In the genomic region with DNA sequence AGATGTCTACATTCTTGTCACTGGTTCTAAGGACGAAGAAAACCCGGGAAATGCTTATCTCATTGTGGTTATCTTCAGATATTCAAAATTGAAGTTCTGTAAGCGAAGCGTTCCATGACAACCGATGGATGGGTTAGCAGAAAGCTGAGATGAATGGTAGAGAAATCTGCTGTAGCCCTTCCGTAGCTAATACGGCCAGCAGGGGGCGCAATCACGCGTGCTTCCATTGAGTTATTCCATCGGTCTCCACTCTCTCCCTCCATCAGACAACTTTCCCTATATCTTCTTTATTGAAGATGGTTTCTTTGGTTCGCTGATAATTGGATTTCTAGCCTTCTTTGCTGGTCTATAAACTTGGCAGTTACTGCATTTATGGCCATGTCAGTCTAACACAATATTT, we compare ENCODE assay signal across 8 mouse cellular contexts.
DNase-seq lines count a peak whose midpoint lies in the region; ATAC-seq lines count a peak whose summit lies in the region.

No protein-coding gene starts in this region.

- intact Hi-C loops in gastrocnemius, postnatal 14 days (cut with DNase I; ENCODE audit: low total_unique reads): loop anchor here (10.0 kb wide), 1 partner anchor 721 kb away; no protein-coding TSS in a partner anchor
- intact Hi-C loops in left cerebral cortex, postnatal 4 days (cut with DNase I): loop anchor here (10.0 kb wide), 1 partner anchor 551 kb away; a partner anchor contains a TSS

- no peaks in the 10 kb centered on the region for H3K27me3 ChIP-seq in intestine, embryonic 14.5 days (replicated peaks; ENCODE audit: control insufficient read depth, insufficient read depth, low read length)
- no peaks in the 10 kb centered on the region for H3K27me3 ChIP-seq in intestine, embryonic 15.5 days (replicated peaks)

- H3K4me1 ChIP-seq in intestine, embryonic 14.5 days (replicated peaks; ENCODE audit: control insufficient read depth, insufficient read depth, low read length): peaks cover 10% of the 10 kb centered on the region
- 0 out of 2 replicates have a peak, but pooled peaks cover 5% of the 10 kb centered on the region for H3K4me1 ChIP-seq in intestine, embryonic 15.5 days (replicated peaks)

- no peak overlapping the region for H3K4me2 ChIP-seq in intestine, embryonic 14.5 days (ENCODE audit: low read length)
- no peak overlapping the region for H3K4me2 ChIP-seq in intestine, embryonic 15.5 days (replicated peaks)

- H3K9me3 ChIP-seq in intestine, embryonic 14.5 days (ENCODE audit: control insufficient read depth, low read length): no peaks in the 10 kb centered on the region
- H3K9me3 ChIP-seq in intestine, embryonic 15.5 days: no peaks in the 10 kb centered on the region

- no peak overlapping the region for H3K27ac ChIP-seq in intestine, embryonic 14.5 days (ENCODE audit: low read depth)
- no peak overlapping the region for H3K27ac ChIP-seq in intestine, embryonic 15.5 days

- H3K4me3 ChIP-seq in intestine, embryonic 14.5 days (ENCODE audit: low read depth, low read length): no peak overlapping the region
- H3K4me3 ChIP-seq in intestine, embryonic 15.5 days (replicated peaks): no peak overlapping the region

- ATAC-seq in intestine, embryonic 14.5 days (replicated peaks; ENCODE audit: low FRiP score, low TSS enrichment, low read depth): no peak
- no peak for ATAC-seq in intestine, embryonic 15.5 days

- no peak overlapping the region for H3K9ac ChIP-seq in intestine, embryonic 14.5 days (ENCODE audit: low read length)
- no peak overlapping the region for H3K9ac ChIP-seq in intestine, embryonic 15.5 days

- 38% methylated on average over 12 of the region's 12 CpGs for WGBS in intestine, embryonic 14.5 days
- 38% methylated on average over 12 of the region's 12 CpGs for WGBS in intestine, embryonic 15.5 days

- H3K36me3 ChIP-seq in intestine, embryonic 14.5 days (ENCODE audit: control insufficient read depth, insufficient read depth, low read length): no peaks in the 10 kb centered on the region
- H3K36me3 ChIP-seq in intestine, embryonic 15.5 days: no peaks in the 10 kb centered on the region

- peak; percentile 74 for DNase-seq in intestine, embryonic 14.5 days (ENCODE audit: low spot score)
- peak; percentile 9 for DNase-seq in NIH3T3 (ENCODE audit: low read depth)
- peak; percentile 16 to 17 for DNase-seq in adrenal gland, postnatal 4 days (ENCODE audit: low spot score in 2 of 2)
- DNase-seq in gastrocnemius, postnatal 14 days: peak; percentile 49
- DNase-seq in left cerebral cortex, postnatal 4 days: peak; percentile 77
- DNase-seq in right cerebral cortex, postnatal 10 days (ENCODE audit: low spot score in 2 of 2): peak; percentile 35 to 63
- DNase-seq in spleen, adult 12 weeks (ENCODE audit: low spot score): no peak
